Mouse (Mus musculus) stomach, embryonic 16.5 days (tissue): Measurements from ENCODE around the gene Clint1. TPM values are rescaled to one million over a fixed set of nuclear protein-coding genes. Genes with fewer than 3 reads are reported as not detected.

Experiments used
- ATAC-seq: fragments of 200-750 bp; cut with Nextera tagmentation; 2 replicates; pipeline ENCODE4 v1.8.0; 2017; ENCODE audit warnings: moderate number of reproducible peaks, moderate TSS enrichment; ENCODE audit not compliant: insufficient read depth, low FRiP score
- H3K27ac ChIP-seq: fragments of 300-500 bp; sonication (generic); 2 replicates; pipeline ENCODE4 v1.5.1; 2014; ENCODE audit warnings: low read length
- H3K27me3 ChIP-seq: fragments of 300-500 bp; sonication (generic); 2 replicates; pipeline ENCODE4 v1.6.1; 2014; ENCODE audit warnings: low read length, control low read depth, mixed read lengths; ENCODE audit not compliant: control insufficient read depth, insufficient read depth
- H3K36me3 ChIP-seq: fragments of 300-500 bp; sonication (generic); 2 replicates; pipeline ENCODE4 v1.6.1; 2014; ENCODE audit warnings: low read length; ENCODE audit not compliant: control insufficient read depth, insufficient read depth
- H3K4me1 ChIP-seq: fragments of 300-500 bp; sonication (generic); 2 replicates; pipeline ENCODE4 v1.6.1; 2014; ENCODE audit warnings: low read length, control low read depth, mixed read lengths; ENCODE audit not compliant: control insufficient read depth, insufficient read depth
- H3K4me2 ChIP-seq: fragments of 300-500 bp; sonication (generic); 2 replicates; pipeline ENCODE4 v1.6.1; 2014; ENCODE audit warnings: low read depth, low read length, mixed read lengths
- H3K4me3 ChIP-seq: fragments of 300-500 bp; sonication (generic); replicated peaks from 2 replicates; pipeline ENCODE4 v1.5.1; 2014; ENCODE audit warnings: mild to moderate bottlenecking, low read length
- H3K9ac ChIP-seq: fragments of 300-500 bp; sonication (generic); 2 replicates; pipeline ENCODE4 v1.6.1; 2014; ENCODE audit warnings: low read length
- H3K9me3 ChIP-seq: fragments of 300-500 bp; sonication (generic); replicated peaks from 2 replicates; pipeline ENCODE4 v1.6.1; 2016; ENCODE audit warnings: low read length, control low read depth; ENCODE audit not compliant: control insufficient read depth
- WGBS: fragments of 180-500 bp; shearing (Covaris S2); extraction: QIAGEN DNeasy Blood & Tissue Kit; methylation state at CpG from one replicate; pipeline ENCODE4 v1.1.7; 2014; 5-methylcytosine and 5-hydroxymethylcytosine counted together
- polyA plus RNA-seq: library from polyadenylated mRNA; unstranded; fragments of >200 nt; fragmentation: Nextera tagmentation; extraction: Ambion mirVana; gene quantifications from 2 replicates; pipeline ENCODE4 v1.2.1, GENCODE M21; 2015

The Clint1 gene
- polyA plus RNA-seq, 1 experiment from 2014 or later = 85.6 TPM

DNA sequence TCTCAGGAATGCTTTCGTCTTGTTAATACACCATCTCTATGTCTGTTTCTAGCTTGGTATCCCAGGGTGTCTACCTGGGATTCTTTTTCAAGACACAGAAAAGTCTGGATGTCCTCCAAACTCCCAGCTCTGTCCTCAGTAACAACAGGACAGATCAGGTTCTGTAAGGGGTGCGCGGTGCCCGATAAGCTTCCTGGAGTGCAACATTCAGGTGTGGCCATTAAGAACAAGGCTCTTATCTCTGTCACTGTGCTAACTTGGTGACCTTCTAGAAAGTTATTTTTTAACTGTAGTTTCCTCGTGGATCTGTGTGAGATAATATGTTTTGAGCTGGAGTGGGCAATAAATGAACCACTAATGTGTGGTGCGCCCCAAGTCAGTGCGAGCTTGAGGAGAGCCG is 41.0 kb upstream of the Clint1 start:
- Histone ChIP-seq H3K27me3 (no peaks in the 10 kb centered on the region), H3K4me3 (no peak overlapping the region), H3K9me3 (no peaks in the 10 kb centered on the region), H3K27ac (peak overlapping the region; percentile 66; the same call in 1 of the 2 replicates), H3K36me3 (no peaks in the 10 kb centered on the region), H3K4me1 (no peaks in the 10 kb centered on the region; the same call in 1 of the 2 replicates), H3K9ac (no peak overlapping the region), H3K4me2 (no peak overlapping the region)
- 81% methylated on average over 8 of the region's 8 CpGs for WGBS
- ATAC-seq = peak; percentile 77; the same call in 1 of the 2 replicates

DNA sequence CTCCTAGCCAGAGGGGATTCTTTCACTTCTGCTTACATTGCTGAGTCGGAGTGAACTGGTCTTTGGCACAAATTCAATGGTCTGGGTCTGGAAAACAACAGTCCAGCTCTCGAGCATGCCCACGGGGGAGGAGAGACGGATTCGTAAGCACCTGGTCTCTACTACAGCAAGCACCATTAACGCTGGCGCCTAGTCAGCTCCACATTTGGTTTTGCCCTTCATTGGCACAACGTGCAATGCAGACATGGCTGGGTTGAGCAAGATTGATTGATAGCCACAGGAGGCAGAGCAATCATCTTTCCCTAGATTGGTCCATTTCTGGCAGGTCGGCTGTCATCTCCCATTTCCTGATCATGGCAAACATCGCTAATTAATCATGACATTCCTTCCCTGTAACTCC is 36.2 kb upstream of the Clint1 start:
- WGBS = 73% methylated on average over 10 of the region's 10 CpGs
- H3K4me2 ChIP-seq = no peak overlapping the region
- no peaks in the 10 kb centered on the region for H3K36me3 ChIP-seq
- ATAC-seq = no peak
- H3K27me3 ChIP-seq = no peaks in the 10 kb centered on the region
- H3K27ac ChIP-seq = no peak overlapping the region
- no peaks in the 10 kb centered on the region for H3K4me1 ChIP-seq
- H3K9me3 ChIP-seq = no peaks in the 10 kb centered on the region
- H3K4me3 ChIP-seq = no peak overlapping the region
- no peak overlapping the region for H3K9ac ChIP-seq

DNA sequence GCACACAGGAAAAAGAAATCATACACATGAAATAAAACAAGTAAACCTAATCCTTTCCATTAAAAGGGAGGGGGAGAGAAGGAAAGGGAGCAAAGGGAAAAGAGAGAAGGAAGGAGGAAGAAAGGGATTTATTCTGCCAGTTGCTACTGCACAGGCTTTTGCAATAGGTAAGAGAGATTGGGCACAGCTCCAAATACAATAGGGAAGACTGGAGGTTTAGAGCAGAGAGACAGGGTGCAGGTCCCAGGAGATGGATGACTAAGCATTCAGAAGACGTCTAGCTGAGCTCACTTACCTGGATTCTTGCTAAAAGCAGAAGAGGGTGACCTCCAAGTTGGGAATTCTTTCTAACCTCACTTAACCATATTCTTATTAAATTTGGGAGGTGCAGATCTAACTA is 35.1 kb upstream of the Clint1 start:
- Histone ChIP-seq H3K9ac (no peak overlapping the region), H3K36me3 (no peaks in the 10 kb centered on the region), H3K27me3 (no peaks in the 10 kb centered on the region), H3K4me3 (no peak overlapping the region), H3K4me2 (no peak overlapping the region), H3K27ac (no peak overlapping the region), H3K9me3 (no peaks in the 10 kb centered on the region), H3K4me1 (no peaks in the 10 kb centered on the region)
- ATAC-seq = peak; percentile 50; the same call in 1 of the 2 replicates
- 31% methylated on average over 1 of the region's 1 CpGs for WGBS

DNA sequence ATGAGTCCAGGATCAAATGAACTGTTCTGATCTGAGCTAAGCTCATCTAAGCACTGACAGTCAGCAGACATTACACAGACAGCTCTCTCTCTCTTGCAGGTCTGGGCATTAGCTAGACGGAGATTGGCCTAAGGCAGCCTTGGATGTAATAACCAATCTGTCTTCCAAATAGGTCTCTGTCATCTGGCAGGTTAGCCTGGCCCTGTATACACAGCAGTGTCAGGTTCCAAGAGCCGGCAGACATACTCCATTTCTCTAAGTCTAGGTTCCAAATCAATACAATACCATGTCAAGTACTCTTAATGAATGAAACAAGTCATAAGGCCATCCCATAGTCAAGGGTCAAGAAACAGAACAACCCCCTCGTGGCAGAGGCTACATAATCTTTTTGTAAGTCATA is 33.9 kb upstream of the Clint1 start:
- Histone ChIP-seq H3K27ac (no peak overlapping the region), H3K9me3 (no peaks in the 10 kb centered on the region), H3K36me3 (no peaks in the 10 kb centered on the region), H3K27me3 (no peaks in the 10 kb centered on the region), H3K4me3 (no peak overlapping the region), H3K4me2 (no peak overlapping the region), H3K9ac (no peak overlapping the region), H3K4me1 (no peaks in the 10 kb centered on the region)
- ATAC-seq = peak; percentile 29; the same call in 1 of the 2 replicates
- WGBS = 20% methylated on average over 3 of the region's 3 CpGs

DNA sequence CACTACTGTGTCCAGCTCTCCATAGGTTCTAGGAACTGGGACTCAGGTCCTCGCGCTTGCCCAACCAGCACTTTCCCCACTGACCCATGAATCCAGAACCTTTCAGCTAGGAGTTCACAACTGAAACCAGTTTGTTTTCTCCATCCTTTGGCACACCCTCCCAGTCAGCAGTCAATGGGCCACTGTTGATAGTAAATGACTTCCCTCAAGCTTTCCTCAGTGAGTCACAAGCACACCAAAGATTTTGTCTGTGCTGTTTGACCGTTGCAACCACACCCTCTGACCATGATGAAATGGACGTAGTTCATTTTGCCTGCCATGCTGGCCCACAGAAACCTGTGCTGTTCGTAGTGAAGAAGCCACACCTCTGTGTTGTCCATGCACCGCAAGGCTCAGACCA is 30.9 kb upstream of the Clint1 start:
- Histone ChIP-seq H3K4me2 (no peak overlapping the region), H3K4me3 (no peak overlapping the region), H3K4me1 (no peaks in the 10 kb centered on the region), H3K9me3 (no peaks in the 10 kb centered on the region), H3K9ac (no peak overlapping the region), H3K27me3 (no peaks in the 10 kb centered on the region), H3K36me3 (no peaks in the 10 kb centered on the region), H3K27ac (peak overlapping the region; percentile 30; the same call in 1 of the 2 replicates)
- WGBS = 85% methylated on average over 6 of the region's 6 CpGs
- ATAC-seq = no peak

DNA sequence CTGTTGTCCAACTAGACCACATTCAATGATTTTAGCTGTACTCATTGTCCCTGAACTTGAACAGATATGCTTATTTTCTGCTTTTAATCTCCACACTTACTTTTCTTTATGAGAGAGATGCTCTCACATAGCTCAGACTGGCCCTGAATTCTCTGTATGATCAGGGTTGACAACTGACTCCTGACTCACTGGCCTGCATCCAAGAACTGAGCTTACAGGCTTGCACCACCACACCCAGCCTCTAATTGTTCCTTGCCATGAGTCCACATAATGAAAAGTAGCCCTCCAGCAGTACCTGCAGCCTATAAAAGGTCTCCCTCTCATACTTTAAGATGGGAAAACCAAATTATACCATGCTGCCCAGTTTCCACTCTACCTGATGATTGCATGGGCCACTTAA is 21.7 kb upstream of the Clint1 start:
- H3K27me3 ChIP-seq = no peaks in the 10 kb centered on the region
- no peak overlapping the region for H3K9ac ChIP-seq
- H3K9me3 ChIP-seq = no peaks in the 10 kb centered on the region; the same call in 1 of the 2 replicates
- peak; percentile 31; the same call in 1 of the 2 replicates for ATAC-seq
- H3K4me3 ChIP-seq = no peak overlapping the region
- H3K4me1 ChIP-seq = peaks cover 9% of the 10 kb centered on the region
- H3K36me3 ChIP-seq = no peaks in the 10 kb centered on the region
- H3K27ac ChIP-seq = peak overlapping the region; percentile 79
- no peak overlapping the region for H3K4me2 ChIP-seq

DNA sequence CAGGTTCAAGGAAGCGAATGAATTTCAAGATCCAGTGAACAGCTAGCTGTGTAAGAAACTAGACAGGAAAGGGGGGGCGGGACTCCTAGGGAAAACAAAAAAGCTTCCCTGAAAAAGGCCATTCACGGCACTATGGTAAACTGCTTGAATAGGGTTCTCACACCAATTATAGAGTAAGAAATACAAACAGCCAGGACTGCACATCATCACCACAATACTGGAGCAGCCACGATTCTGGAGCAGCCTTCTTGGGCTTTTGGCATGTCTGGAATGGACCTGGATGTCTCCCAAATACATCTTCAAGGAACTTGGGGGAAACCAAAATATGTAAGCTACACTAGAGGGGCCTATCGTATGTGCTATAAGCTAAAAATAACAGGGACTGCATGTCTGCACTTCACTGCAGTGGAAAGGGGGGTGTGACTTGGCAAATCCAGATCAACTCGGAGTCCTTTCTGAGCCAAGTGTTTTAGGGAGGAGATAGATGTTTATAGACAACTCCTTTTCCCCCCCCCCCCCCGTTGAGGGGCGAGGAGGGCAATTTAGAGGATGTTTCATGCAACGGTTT is 21.0 kb upstream of the Clint1 start:
- Histone ChIP-seq H3K4me1 (peaks cover 9% of the 10 kb centered on the region), H3K9ac (no peak overlapping the region), H3K27ac (peak overlapping the region; percentile 79), H3K4me2 (0 out of 2 replicates have a peak overlapping the region, but pooled peaks have one; percentile 9), H3K36me3 (no peaks in the 10 kb centered on the region), H3K4me3 (no peak overlapping the region), H3K27me3 (no peaks in the 10 kb centered on the region), H3K9me3 (no peaks in the 10 kb centered on the region; the same call in 1 of the 2 replicates)
- peak; percentile 75 for ATAC-seq
- 45% methylated on average over 9 of the region's 9 CpGs for WGBS

DNA sequence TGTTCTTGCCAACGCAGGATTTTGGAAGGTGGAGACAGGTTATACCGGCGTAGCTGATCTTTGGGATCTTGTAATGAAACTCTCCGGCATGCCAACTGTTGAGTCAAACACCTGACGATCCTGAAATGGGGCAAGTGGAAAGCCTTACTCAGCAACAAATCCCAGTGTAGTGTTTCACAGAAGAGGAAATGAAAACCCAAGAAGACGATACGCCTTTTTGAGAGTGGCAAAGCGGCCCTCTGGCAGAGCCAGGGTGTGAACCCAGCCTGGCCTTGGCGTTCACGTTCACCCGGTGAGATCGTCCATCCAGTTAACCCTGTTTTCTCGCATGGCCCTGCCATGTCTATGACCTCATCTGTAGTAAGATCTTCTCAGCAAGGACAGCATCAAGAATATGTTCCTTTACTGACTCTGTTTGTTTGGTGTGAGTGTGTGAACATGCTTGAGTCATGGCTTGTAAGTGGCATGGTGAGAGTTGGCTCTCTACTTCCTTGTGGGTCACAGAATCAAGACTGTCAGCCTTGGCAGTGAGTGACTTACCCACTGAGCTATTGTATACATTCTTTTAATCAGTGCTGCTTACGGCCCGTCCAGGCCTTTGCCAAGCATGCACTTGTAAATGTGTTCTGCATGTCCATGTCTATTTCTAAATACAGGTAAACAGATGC is 20.2 kb upstream of the Clint1 start:
- Histone ChIP-seq H3K4me3 (no peak overlapping the region), H3K4me2 (no peak overlapping the region), H3K27ac (peak overlapping the region; percentile 79), H3K9ac (no peak overlapping the region), H3K36me3 (no peaks in the 10 kb centered on the region), H3K9me3 (no peaks in the 10 kb centered on the region; the same call in 1 of the 2 replicates), H3K4me1 (peaks cover 9% of the 10 kb centered on the region), H3K27me3 (no peaks in the 10 kb centered on the region)
- 82% methylated on average over 15 of the region's 15 CpGs for WGBS
- ATAC-seq = peak; percentile 63

DNA sequence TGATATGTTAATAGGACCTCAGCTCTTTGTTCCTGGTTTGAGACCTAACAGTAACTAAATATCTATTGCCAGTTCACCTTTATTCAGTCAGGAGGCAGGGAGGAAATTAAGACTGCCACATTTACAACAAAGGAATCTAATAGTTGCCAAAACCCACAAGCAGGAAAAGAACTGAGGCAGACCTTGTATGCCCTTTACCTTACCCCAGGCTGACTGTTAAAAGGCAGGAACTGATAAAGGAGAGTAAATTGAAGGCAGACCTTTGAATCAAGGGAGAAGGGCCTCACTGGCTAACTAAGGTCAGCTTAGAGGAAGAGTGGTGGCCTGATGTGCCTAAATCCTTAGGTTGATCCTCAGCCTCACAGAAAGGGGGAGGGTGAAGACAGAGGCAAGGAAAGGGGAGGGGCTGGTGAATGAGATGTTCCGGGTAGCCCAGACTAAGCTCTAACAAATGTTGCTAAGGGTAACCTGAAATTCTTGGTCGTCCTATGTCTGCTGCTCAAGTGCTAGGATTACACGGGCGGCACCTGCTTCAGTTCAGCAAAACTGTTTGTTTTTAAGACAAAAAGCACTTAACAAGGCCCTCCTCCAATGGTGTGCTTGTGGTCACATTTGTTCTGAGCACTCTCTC is 16.1 kb upstream of the Clint1 start:
- WGBS = 28% methylated on average over 4 of the region's 4 CpGs
- no peak; the same call in 1 of the 2 replicates for ATAC-seq

More for the DNA sequence above, 16.1 kb upstream of the Clint1 start:
- H3K9me3 ChIP-seq = no peaks in the 10 kb centered on the region
- H3K4me2 ChIP-seq = no peak overlapping the region
- H3K27me3 ChIP-seq = no peaks in the 10 kb centered on the region
- no peak overlapping the region for H3K9ac ChIP-seq
- no peaks in the 10 kb centered on the region for H3K36me3 ChIP-seq
- H3K4me1 ChIP-seq = peaks cover 9% of the 10 kb centered on the region
- no peak overlapping the region for H3K4me3 ChIP-seq
- no peak overlapping the region; the same call in 1 of the 2 replicates for H3K27ac ChIP-seq
